Mouse (Mus musculus) embryo, embryonic 10.5 days (tissue): ENCODE measurements around the gene Slc36a1.

ENCODE experiments used
- DNase-seq: peaks from one replicate; pipeline ENCODE4 v3.0.0-alpha.2; 2015; ENCODE audit warnings: low spot score

Gene Slc36a1

GRCm38 (mm10) chr11:55209032-55209431 lies 4.9 kb downstream of the Slc36a1 start:
- no peak for DNase-seq

- DNase-seq, result no peak
These were observed 5.6 kb downstream of the Slc36a1 start for GRCm38 (mm10) chr11:55209626-55210353.

DNA sequence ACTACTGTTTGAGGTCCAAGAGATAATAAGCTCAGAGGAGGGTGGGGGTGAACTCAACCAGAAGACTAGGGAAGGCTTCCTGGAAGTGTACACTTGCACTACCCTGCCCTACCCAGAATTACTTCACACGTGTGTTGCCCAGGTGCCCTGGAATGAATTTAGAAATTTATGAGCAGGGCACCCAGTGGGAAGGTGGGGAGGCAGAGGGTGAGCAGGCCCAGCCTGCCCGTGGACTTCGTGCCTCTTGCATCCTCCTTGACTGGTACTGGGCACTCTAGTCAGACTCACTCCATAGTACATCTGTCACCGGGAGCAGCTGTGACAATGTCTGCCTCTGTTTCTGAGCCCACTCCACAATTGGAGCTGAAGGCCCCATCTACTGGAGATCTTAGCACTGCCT lies 9.4 kb downstream of the Slc36a1 start:
- no peak for DNase-seq

- DNase-seq, result no peak
These were observed 10.0 kb downstream of the Slc36a1 start for GRCm38 (mm10) chr11:55214161-55214560.

- no peak for DNase-seq
These were observed 10.8 kb downstream of the Slc36a1 start for GRCm38 (mm10) chr11:55214978-55215377.

- DNase-seq, result no peak
These were observed 11.9 kb downstream of the Slc36a1 start for GRCm38 (mm10) chr11:55216061-55216460.

DNA sequence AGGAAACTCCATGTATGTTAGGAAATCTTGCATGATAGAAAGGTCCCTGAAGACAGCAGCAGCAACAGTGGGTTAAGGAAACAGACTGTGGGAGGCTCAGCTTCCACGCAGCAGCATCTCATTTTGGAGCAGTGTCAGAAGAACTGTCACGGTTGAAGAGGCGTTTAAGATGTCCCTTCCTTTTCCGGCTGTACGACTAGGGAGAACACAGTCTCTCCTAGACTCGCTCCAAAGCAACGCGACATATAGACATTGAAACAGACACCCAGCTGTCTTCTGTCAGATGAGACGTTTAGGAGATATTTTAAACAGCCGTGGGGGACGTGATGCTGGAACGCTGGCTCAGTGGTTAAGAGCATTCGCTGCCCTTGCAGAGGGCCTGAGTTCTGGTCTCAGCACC lies 12.7 kb downstream of the Slc36a1 start:
- DNase-seq, result no peak

- DNase-seq, result no peak
These were observed 13.3 kb downstream of the Slc36a1 start for GRCm38 (mm10) chr11:55217418-55217817.

- DNase-seq, result no peak
These were observed 13.7 kb downstream of the Slc36a1 start for GRCm38 (mm10) chr11:55217880-55218279.

GRCm38 (mm10) chr11:55218473-55218872 lies 14.3 kb downstream of the Slc36a1 start:
- DNase-seq, result no peak

DNA sequence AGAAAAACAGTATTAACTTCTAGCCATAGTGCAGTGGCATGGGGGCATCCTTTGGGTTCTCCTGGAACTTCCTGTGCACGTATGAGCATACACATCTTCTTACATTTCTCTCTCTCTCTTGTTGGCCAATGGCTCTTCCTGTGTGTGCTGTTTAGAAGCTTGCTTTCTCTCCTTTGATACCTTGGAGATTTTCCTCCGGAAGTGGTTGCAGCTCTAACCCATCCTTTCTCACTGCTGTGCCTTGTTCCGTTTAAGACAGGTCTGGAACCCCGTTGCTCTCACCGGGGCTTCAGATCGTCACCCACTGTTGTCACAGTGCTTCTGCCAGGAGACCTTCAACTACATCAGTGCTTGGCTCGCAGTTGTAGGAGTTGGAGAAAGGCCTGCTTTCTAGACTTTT lies 17.2 kb downstream of the Slc36a1 start:
- DNase-seq, result no peak

DNA sequence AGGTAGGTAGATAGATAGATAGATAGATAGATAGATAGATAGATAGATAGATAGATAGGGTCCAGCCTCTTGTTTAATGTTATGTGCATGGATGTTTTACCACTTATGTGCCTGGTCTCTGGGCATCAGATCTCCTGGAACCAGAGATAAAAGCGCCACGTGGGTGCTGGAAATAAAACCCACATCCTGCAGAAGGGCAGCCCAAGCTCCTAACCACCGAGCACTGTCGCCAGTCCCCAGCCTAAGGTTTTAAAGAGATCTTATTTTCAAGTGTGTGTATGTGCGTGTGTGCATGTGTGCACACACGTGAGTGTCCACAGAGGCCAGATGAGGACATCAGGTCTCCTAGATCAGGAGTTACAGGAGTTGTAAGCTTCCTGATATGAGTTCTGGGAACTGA lies 26.9 kb downstream of the Slc36a1 start:
- no peak for DNase-seq

DNA sequence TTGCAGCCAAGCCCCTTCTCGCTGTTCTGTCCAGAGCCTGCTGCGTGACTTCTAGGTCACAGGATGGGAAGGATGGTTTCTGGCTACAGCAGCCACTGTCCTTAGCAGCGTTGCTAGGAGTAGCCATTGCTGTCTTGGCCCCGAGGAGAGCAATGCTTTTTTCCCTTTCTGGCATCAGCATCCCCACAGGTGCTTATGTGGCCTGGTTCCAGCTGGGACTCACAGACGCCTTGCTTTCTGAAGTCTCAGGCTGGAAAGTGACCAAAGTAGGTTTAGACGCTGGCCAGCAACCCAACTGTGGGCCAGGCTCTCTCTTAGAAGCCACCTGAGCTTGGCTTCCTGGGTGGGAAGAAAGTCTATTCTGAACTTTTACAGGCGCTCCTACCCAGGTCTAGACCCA lies 30.1 kb downstream of the Slc36a1 start:
- DNase-seq, result no peak

DNA sequence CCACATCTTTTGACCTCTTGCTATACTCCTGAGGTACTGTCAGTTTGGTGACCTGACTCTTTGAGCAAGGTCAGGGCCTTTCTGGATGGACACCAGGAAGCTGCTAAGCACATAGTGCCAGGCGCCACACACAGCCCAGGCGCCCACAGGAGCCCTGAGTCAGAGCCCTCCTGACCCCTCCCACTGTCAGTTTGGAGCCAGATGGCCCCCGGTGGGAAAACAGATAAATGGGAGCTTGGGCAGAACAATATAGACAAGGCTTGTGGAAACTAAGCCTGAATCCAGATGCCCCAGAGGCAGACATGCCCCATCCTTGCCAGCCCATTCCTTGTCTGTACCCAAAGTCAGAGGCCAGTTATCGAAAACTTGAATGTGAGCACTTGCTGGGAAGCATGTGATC lies 30.6 kb downstream of the Slc36a1 start:
- DNase-seq, result no peak

DNA sequence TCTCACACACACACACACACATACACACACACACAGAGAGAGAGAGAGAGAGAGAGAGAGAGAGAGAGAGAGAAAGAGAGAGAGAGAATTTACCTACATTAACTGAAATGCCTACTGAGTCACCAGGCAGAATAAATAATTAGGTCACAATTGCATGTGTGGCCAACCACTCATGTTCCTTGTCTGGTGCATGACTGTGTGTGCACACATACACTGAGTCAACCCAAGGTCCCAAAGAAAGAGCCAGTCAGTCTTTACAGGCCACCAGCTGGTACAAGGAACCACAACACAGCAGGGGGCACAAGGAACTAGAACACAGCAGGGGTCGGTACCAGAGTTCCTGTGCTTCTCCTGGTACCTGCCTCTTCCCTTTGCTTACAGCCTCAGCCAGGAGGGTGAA lies 32.7 kb downstream of the Slc36a1 start:
- no peak for DNase-seq

DNA sequence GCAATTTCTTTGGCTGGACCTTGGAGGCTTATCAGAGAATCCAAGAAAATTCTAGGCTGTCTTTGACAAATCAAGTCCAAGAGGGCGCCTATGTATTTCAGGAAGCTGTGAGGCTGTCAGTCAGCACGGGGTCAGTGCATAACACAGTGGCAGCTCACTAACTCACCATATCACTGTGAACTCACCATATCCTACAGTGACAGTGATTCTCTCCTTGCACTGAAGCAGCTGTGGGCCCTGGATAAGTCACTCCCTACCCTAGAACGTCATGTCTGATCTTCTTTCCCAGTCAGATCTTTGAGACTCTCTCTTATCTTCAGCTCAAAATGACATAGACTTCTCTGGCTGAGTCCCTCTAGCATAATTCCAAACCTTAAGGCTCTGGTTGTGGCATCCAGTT lies 35.3 kb downstream of the Slc36a1 start:
- DNase-seq, result no peak

GRCm38 (mm10) chr11:55240556-55240955 lies 36.4 kb downstream of the Slc36a1 start:
- DNase-seq, result peak; percentile 80

- no peak for DNase-seq
These were observed 46.4 kb downstream of the Slc36a1 start for GRCm38 (mm10) chr11:55250527-55250926.

DNA sequence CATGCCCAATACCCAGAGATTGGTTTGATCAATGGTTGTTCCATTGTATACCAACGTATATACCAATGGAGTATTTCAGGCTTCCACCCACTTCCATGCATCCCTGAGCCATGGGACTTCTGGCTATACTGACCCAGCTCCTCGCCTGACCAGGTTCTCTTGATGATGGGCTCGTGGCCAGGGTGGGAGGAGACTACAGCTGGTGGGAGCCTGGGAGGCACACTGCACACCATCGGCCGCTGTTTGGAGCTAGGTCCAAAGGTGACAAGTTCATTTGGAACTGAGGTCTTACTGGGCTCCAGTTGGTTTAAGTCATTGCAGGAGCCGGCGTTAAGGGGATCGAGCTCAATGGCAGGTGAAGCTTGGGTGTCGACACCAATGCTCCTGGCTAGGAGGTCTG lies 49.2 kb downstream of the Slc36a1 start:
- DNase-seq, result no peak

DNA sequence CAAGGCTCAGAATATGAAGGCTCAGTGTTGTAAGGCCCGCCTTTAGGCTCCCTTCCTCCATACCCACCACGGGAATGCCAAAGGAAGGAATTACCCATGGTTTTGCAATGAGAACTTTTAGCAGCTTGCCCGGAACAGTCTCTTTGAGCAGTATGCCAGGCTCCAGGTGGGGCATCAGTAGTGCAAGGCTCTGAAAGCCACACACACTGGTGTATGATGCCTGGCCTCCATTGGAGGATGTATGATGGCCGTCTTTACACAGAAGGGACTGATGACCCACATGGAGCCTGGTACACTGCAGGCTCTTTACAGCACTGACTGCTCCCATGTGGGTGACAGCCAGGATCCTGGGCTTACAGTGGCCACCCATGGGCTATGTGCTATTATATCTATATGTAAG lies 57.0 kb downstream of the Slc36a1 start:
- DNase-seq, result no peak

DNA sequence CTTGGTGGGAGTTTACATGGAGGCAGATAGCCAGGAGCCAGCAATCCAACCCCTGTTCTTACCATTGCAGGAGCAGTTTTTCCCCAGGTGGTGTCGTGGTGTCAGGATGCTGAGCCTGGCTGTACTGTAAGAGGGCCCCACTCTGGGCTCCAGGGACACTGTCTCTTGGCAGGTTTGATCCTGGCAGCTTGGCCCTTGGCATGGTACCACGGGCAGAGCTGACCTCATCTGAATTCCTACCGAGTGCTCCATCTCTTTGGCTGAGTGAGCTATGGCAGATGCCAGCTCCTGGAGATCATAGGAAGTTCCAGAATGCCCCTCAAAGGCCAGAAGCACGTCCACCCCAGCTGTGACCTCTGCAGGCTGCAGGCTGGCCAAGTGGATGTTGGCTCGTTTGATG lies 57.9 kb downstream of the Slc36a1 start:
- no peak for DNase-seq

GRCm38 (mm10) chr11:55264318-55264717 lies 60.2 kb downstream of the Slc36a1 start:
- DNase-seq, result no peak

GRCm38 (mm10) chr11:55265647-55266046 lies 61.5 kb downstream of the Slc36a1 start:
- DNase-seq, result no peak

GRCm38 (mm10) chr11:55268580-55268979 lies 64.4 kb downstream of the Slc36a1 start:
- no peak for DNase-seq
